Mouse (Mus musculus) right cerebral cortex, postnatal 10 days (tissue): ENCODE data around the gene Gm5152.
"Not testable (repeated sequence)": the region's sequence is repeated elsewhere in the genome, so short reads cannot be mapped to it uniquely, and the experiment has no call there.

ENCODE experiments used
- DNase-seq, 2 experiments: peaks; one replicate each; pipeline ENCODE4 v3.0.0; 2021; ENCODE audit warnings: low spot score in 2 of 2

The Gm5152 gene

GRCm38 (mm10) chr5:10246426-10246825, at the start of gene Gm5152:
Gene Gm5152, minus strand, starts transcription at chr5:10246526.
- not testable (repeated sequence) for DNase-seq

- DNase-seq = not testable (repeated sequence)
These were observed 8.4 kb upstream of the Gm5152 start for GRCm38 (mm10) chr5:10254768-10255167.

DNA sequence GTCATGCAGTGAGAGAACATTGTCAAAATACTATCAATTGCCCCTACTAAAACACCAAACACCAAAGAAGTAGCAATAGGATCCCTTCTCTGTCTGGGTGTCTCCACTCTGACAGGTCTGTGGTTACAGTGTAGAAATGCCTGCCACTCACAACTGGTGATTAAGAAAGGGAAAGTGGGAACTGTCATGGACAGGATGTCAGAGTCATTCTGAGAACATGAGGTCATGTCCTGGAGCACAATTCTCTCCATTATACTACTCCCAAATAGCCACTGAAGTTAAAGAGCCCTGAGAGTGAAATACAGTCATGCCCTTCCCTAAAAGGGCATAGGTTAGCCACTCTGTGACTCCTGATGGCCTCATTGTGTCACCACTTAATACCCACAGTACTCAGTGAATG, 556 bp downstream of the Gm5152 start:
- not testable (repeated sequence) for DNase-seq

DNA sequence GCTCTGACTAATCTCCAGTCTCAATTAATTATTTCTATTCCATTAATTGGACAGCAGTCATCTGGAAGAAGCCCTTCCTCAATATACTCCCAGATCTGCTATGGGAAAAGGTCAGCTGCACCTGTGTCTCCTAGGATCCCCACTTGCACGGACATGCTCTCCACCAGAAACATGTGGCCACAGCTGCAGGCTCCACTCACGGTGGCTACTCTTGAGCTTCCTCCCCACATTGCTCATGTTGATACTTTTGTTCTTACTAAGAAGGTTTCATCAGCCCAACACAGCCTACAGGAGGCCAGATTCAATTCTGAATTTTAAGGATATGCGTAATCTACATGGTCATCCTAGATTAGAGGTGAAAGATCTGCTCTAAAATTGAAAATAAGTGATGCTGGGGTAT, 5.9 kb downstream of the Gm5152 start:
- DNase-seq = not testable (repeated sequence)

GRCm38 (mm10) chr5:10220317-10220716, 26.0 kb downstream of the Gm5152 start:
- DNase-seq = no peak

DNA sequence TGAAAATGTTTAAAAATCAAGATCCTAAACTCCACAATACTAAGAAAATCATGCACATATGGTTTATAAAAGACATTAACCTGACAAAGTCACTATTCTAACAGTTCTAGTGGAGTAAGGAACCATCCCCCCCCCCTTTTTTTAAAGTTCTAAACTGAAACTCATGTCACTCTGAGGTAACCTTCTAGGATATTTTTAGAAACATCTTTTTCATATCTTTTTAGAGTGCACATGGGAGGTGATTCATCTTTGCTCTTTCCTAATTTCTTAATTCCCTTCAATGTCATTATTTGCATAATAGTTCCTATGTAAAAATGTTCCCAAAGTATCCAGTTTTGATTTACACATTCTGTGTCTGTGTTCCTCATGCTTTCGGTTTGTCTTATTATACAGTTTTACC, 43.3 kb downstream of the Gm5152 start:
- DNase-seq = no peak

DNA sequence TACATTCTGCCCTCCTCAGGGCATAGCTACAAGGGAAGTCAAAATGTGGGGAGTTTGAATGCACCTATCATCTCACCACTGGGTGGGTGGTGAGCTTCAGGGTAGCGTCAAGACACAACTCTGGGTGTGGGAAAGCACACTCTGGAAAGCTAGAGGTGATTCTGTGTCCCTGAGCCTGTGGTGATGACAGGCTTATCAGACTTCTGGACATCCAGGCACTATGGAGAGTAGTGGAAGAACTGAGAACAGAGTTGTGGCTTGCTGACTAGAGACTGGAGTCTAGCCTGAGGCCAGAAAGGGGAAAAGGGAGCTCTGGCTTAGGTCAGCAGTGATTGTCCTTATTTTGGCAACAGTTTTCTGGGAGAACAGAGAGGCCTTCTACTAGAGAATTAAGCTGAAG, 49.4 kb downstream of the Gm5152 start:
- no peak for DNase-seq
